Mouse (Mus musculus) forebrain, embryonic 12.5 days (tissue): Measurements from ENCODE around the gene Hspg2. TPM values are rescaled to one million over a fixed set of nuclear protein-coding genes. Genes with fewer than 3 reads are reported as not detected.

ENCODE experiments used
- ATAC-seq: fragments of 200-750 bp; cut with Nextera tagmentation; 2 replicates; pipeline ENCODE4 v1.8.0; 2017; ENCODE audit warnings: moderate TSS enrichment; ENCODE audit not compliant: low FRiP score
- H3K27ac ChIP-seq: fragments of 300-500 bp; sonication (generic); 2 replicates; pipeline ENCODE4 v1.5.1; 2016; ENCODE audit warnings: mild to moderate bottlenecking
- H3K27me3 ChIP-seq: fragments of 300-500 bp; sonication (generic); 2 replicates; pipeline ENCODE4 v1.6.1; 2016; ENCODE audit warnings: mild to moderate bottlenecking
- H3K36me3 ChIP-seq: fragments of 300-500 bp; sonication (generic); replicated peaks from 2 replicates; pipeline ENCODE4 v1.6.1; 2016; ENCODE audit warnings: mild to moderate bottlenecking
- H3K4me1 ChIP-seq: fragments of 300-500 bp; sonication (generic); 2 replicates; pipeline ENCODE4 v1.6.1; 2016
- H3K4me2 ChIP-seq: fragments of 300-500 bp; sonication (generic); 2 replicates; pipeline ENCODE4 v1.6.1; 2016; ENCODE audit warnings: mild to moderate bottlenecking, moderate library complexity
- H3K4me3 ChIP-seq: fragments of 300-500 bp; sonication (generic); replicated peaks from 2 replicates; pipeline ENCODE4 v1.5.1; 2016; ENCODE audit warnings: mild to moderate bottlenecking
- H3K9ac ChIP-seq: fragments of 300-500 bp; sonication (generic); 2 replicates; pipeline ENCODE4 v1.6.1; 2016; ENCODE audit warnings: mild to moderate bottlenecking
- H3K9me3 ChIP-seq: fragments of 300-500 bp; sonication (generic); 2 replicates; pipeline ENCODE4 v1.6.1; 2016
- WGBS: fragments of 180-500 bp; shearing (Covaris S2); methylation state at CpG from one replicate; pipeline ENCODE4 v1.1.7; 2016; 5-methylcytosine and 5-hydroxymethylcytosine counted together
- polyA plus RNA-seq: library from polyadenylated mRNA; unstranded; fragments of >200 nt; fragmentation: Nextera tagmentation; extraction: Ambion mirVana; gene quantifications from 2 replicates; pipeline ENCODE4 v1.2.1, GENCODE M21; 2016

Gene Hspg2
- polyA plus RNA-seq, 1 experiment from 2014 or later: 8.9 TPM

GRCm38 (mm10) chr4:137485258-137485960 lies 16.8 kb downstream of the Hspg2 start:
- H3K4me3 ChIP-seq: no peak overlapping the region
- no peak for ATAC-seq
- H3K27ac ChIP-seq: no peak overlapping the region; the same call in 1 of the 2 replicates
- no peak overlapping the region for H3K4me2 ChIP-seq
- no peaks in the 10 kb centered on the region for H3K36me3 ChIP-seq
- H3K4me1 ChIP-seq: peaks cover 76% of the 10 kb centered on the region
- H3K9me3 ChIP-seq: no peaks in the 10 kb centered on the region
- no peaks in the 10 kb centered on the region for H3K27me3 ChIP-seq
- WGBS: 47% methylated on average over 14 of the region's 14 CpGs
- H3K9ac ChIP-seq: no peak overlapping the region

DNA sequence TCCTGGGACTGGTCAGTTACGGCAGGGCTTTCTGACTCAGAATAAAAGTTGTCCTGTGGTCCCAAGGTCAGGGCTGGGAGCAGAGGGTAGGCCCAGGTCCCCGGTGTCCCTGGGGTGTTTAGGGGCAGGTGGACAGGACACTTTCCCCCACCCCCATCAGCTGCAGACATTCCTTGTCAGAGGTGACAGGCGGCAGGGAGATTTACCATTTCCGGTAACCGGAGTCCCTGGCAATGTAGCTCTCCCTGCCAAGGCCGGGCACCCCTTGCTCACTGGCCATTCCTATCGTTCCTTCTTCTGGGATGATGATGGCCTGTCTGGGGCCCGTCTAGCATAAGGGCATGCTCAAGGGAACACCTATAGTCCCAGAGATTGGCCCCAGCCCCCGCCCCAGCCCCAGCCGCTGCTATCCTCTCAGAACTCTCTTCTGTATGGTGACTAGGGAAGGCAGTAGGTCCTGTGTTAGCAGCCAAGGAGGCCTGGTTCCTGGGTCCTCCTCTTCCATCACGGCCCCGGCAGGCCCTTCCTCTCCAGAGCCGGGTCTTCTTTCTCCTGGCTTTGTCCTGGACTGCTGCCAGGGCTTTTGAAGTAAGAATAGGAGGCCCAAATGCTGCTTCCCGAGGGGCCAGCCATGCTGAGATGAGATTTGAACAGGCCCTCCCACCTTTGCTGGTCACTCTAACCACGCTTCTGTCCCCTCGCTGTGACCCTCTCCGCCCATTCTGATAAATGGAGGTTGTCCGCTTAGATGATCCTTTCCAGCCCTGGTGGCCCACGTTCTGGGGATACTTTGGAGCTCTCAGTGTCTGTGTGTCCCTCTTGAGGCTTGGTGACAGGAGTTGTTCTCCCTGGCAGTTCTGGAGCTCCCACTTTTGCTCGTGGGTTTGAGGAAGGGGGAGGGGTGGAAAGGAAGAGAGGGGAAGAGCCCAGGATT lies 17.8 kb downstream of the Hspg2 start:
- H3K27ac ChIP-seq: peak overlapping the region; percentile 50
- H3K9me3 ChIP-seq: no peaks in the 10 kb centered on the region
- no peak overlapping the region for H3K9ac ChIP-seq
- WGBS: 49% methylated on average over 20 of the region's 20 CpGs
- 0 out of 2 replicates have a peak overlapping the region, but pooled peaks have one; percentile 10 for H3K4me2 ChIP-seq
- H3K4me3 ChIP-seq: no peak overlapping the region
- peaks cover 67% of the 10 kb centered on the region for H3K4me1 ChIP-seq
- ATAC-seq: no peak
- H3K27me3 ChIP-seq: no peaks in the 10 kb centered on the region
- no peaks in the 10 kb centered on the region for H3K36me3 ChIP-seq

DNA sequence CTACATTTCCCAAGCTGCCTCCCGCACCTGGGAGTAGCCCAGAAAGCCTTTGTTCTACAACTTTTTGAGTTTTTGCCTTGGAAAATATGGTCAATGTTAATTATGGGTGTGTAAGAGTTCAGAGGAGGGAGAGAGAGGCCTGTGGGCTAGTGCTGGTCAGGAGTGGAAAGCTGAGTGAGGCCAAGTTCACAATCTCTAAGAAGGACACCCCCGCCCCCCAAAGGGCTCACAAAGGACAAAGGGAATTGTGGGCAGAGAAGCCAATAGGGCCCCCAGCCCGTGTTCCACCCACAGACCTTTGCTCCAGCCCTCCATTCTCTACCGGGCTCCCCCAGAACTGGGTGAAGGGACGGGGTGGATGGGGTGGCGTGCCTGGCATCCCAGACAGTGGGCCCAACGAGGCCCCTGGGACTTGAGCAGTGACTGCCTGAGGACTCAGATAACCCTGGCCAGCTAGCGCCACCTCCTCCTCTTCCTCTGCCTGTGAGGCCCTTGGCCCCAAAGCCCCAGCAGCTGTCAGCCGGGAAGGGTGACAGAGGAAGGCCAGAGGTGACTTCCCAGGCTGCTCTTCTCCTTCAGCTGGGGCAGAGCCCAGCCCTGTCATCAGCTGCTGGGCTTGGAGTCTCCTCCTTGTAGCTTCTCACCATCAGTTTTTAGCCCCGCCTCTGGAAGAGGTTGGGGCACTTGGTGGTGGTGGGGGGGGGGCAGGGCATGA lies 18.9 kb downstream of the Hspg2 start:
- no peak overlapping the region for H3K4me3 ChIP-seq
- H3K27ac ChIP-seq: peak overlapping the region; percentile 50; the same call in 1 of the 2 replicates
- H3K9ac ChIP-seq: no peak overlapping the region
- no peak overlapping the region for H3K4me2 ChIP-seq
- H3K36me3 ChIP-seq: no peaks in the 10 kb centered on the region
- peaks cover 57% of the 10 kb centered on the region for H3K4me1 ChIP-seq
- no peaks in the 10 kb centered on the region for H3K9me3 ChIP-seq
- H3K27me3 ChIP-seq: no peaks in the 10 kb centered on the region
- 53% methylated on average over 10 of the region's 10 CpGs for WGBS
- ATAC-seq: 0 out of 2 replicates have a peak, but pooled peaks have one; percentile 27

DNA sequence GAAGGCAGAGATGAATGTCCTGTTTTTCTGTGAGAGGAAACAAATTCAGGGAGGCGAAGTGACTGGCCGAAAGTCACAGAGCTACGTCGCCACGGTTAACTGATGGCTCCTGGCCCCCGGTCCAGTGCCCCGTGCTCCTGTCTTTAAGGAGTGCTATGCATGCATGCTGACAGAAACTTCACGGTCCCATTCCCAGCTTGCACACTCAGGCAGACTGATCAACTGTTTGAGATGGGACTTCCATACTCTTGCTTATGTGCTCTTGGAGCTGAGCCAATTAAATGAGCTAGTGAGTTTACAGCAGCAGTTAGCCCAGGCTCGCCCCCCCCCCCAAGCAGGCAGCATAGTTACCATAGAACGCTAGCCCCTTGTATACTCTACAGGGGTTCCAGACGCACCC lies 19.5 kb downstream of the Hspg2 start:
- Histone ChIP-seq H3K4me2 (no peak overlapping the region), H3K4me1 (peaks cover 55% of the 10 kb centered on the region), H3K9ac (no peak overlapping the region), H3K36me3 (no peaks in the 10 kb centered on the region), H3K27ac (peak overlapping the region; percentile 62; the same call in 1 of the 2 replicates), H3K9me3 (no peaks in the 10 kb centered on the region), H3K4me3 (no peak overlapping the region), H3K27me3 (no peaks in the 10 kb centered on the region)
- WGBS: 48% methylated on average over 11 of the region's 11 CpGs
- ATAC-seq: no peak

DNA sequence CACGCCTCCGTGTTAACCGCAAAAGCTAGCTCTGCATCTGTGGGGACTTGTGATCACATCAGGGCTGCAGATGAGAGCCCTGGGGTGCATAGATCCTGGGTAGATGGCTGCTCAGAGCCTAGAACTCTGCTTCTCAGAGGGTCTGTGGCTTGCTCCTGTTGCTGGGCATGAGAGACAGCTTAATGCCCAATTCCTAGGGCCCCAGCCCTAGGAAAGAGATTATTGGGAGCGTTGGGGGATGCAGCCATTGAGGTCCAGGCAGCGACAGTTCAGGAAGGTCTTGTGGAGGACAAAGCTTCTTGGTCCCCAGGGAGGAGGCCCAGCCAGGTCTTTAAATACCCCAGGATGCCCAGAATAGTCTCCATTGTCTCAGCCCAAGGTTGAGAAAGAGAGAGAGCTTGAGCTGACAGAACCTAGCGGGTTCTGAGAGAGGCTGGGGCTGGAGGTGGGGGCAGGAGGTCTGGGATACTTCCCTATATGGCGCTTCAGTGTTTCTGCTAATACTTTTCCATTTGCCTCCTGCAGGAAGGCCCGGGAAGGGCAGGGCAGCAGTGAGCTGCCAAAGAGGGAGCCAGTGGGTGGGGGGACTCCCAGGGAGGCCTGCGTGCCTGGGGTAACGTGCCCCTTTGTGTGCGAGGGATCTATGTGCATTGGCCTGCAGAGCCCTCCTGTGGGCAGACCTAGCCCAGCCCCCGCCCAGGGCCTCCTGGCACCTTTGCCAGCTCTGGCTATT lies 20.2 kb downstream of the Hspg2 start:
- Histone ChIP-seq H3K27me3 (no peaks in the 10 kb centered on the region), H3K4me2 (0 out of 2 replicates have a peak overlapping the region, but pooled peaks have one; percentile 15), H3K9ac (no peak overlapping the region), H3K4me3 (no peak overlapping the region), H3K27ac (peak overlapping the region; percentile 62), H3K4me1 (peaks cover 55% of the 10 kb centered on the region), H3K36me3 (no peaks in the 10 kb centered on the region), H3K9me3 (no peaks in the 10 kb centered on the region)
- WGBS: 10% methylated on average over 12 of the region's 12 CpGs
- ATAC-seq: peak; percentile 34; the same call in 1 of the 2 replicates

- Histone ChIP-seq H3K27ac (peak overlapping the region; percentile 62; the same call in 1 of the 2 replicates), H3K4me2 (no peak overlapping the region), H3K9ac (no peak overlapping the region), H3K27me3 (no peaks in the 10 kb centered on the region), H3K36me3 (no peaks in the 10 kb centered on the region), H3K4me1 (peaks cover 55% of the 10 kb centered on the region), H3K4me3 (no peak overlapping the region), H3K9me3 (no peaks in the 10 kb centered on the region)
- 59% methylated on average over 8 of the region's 8 CpGs for WGBS
- no peak for ATAC-seq
These were observed 21.4 kb downstream of the Hspg2 start for GRCm38 (mm10) chr4:137489996-137490395.

DNA sequence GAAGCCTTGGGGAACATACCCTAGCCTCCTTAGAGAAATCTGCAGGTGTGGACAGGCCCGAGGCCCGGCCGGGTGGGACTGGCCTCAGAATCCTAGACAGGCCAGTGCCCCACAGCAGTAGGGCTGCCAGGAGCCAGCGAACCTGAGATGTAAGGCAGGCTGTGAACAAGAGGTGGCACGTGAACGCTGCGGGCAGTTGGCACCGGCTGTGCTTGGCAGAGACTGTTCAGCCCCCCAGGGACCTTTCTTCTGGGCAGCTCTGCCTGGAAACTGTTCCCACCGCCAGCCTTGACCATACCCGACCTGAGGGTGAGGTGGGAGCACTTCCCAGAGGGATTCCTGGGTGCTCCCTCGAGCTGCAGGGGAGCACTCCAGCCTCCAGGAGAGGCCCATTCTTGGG lies 24.0 kb downstream of the Hspg2 start:
- Histone ChIP-seq H3K9ac (no peak overlapping the region), H3K4me1 (peaks cover 36% of the 10 kb centered on the region), H3K4me2 (no peak overlapping the region), H3K27me3 (no peaks in the 10 kb centered on the region), H3K27ac (0 out of 2 replicates have a peak overlapping the region, but pooled peaks have one; percentile 46), H3K9me3 (no peaks in the 10 kb centered on the region), H3K36me3 (no peaks in the 10 kb centered on the region), H3K4me3 (no peak overlapping the region)
- WGBS: 73% methylated on average over 11 of the region's 11 CpGs
- ATAC-seq: no peak

DNA sequence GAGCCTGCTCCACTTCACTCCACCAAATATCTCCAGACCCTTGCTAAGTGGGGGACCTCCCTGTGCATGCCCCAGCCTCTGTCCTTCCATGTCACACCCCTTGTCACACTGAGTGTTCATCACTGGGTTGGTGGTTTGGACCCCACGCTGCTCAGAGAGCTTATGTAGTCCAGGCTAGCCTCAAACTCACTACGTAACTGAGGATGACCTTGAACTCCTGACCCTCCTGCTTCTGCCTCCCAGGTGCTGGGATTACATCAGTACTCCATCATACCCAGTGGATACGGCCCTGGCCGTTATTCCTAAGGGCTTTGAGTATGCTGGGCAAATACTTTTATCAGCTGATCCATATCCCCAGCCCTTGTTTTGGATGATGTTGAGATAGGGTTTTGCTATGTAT lies 24.6 kb downstream of the Hspg2 start:
- Histone ChIP-seq H3K4me1 (peaks cover 30% of the 10 kb centered on the region), H3K4me2 (no peak overlapping the region), H3K9ac (no peak overlapping the region), H3K36me3 (no peaks in the 10 kb centered on the region), H3K27me3 (no peaks in the 10 kb centered on the region), H3K9me3 (no peaks in the 10 kb centered on the region), H3K4me3 (no peak overlapping the region), H3K27ac (no peak overlapping the region)
- ATAC-seq: no peak
- 85% methylated on average over 4 of the region's 4 CpGs for WGBS

GRCm38 (mm10) chr4:137494751-137495500 lies 26.4 kb downstream of the Hspg2 start:
- H3K9ac ChIP-seq: no peak overlapping the region
- peak; percentile 36; the same call in 1 of the 2 replicates for ATAC-seq

DNA sequence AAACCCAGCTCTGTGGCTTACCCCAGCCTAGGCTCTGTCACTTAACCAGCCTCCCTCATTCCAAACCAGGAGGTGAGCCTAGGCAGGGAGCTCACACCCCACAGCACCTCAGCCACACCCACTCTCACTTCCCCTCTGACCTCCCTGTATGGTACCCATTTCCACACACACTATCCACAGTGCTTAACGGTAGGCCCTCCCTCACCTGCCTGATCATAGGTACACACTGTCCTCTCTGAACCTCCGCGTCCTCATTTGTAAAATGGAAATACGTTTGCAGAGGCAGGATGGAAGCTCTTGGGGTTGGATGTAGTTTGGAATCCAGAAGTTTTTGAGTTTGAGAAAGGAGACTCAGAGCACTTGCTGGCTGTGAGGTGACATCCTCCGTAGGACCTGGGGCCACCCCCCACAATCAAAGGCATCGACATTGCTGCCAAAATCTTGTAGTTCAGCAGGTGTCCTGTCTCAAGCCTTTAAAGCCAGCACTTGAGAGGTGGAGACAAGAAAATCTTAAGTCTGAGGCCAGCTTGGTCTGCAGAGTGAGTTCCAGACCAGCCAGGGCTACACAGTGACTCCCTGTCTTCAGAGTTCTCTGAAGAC lies 27.0 kb downstream of the Hspg2 start:
- H3K36me3 ChIP-seq: no peaks in the 10 kb centered on the region
- H3K4me1 ChIP-seq: peaks cover 15% of the 10 kb centered on the region
- no peak overlapping the region for H3K4me2 ChIP-seq
- no peaks in the 10 kb centered on the region for H3K27me3 ChIP-seq
- H3K27ac ChIP-seq: peak overlapping the region; percentile 71; the same call in 1 of the 2 replicates
- H3K4me3 ChIP-seq: no peak overlapping the region
- no peaks in the 10 kb centered on the region for H3K9me3 ChIP-seq
- WGBS: 70% methylated on average over 6 of the region's 6 CpGs
- H3K9ac ChIP-seq: no peak overlapping the region
- no peak for ATAC-seq

More at GRCm38 (mm10) chr4:137494751-137495500, 26.4 kb downstream of the Hspg2 start:
- WGBS: 5% methylated on average over 19 of the region's 19 CpGs
- Histone ChIP-seq H3K4me1 (peaks cover 15% of the 10 kb centered on the region), H3K27ac (peak overlapping the region; percentile 71), H3K36me3 (no peaks in the 10 kb centered on the region), H3K27me3 (no peaks in the 10 kb centered on the region), H3K4me3 (no peak overlapping the region), H3K4me2 (peak overlapping the region; percentile 17; the same call in 1 of the 2 replicates), H3K9me3 (no peaks in the 10 kb centered on the region)
